Mouse (Mus musculus) C2C12 (cell line): ENCODE data around the gene Vav1. TPM values are rescaled to one million over a fixed set of nuclear protein-coding genes. Genes with fewer than 3 reads are reported as not detected.

Source experiments
- H3K27me3 ChIP-seq: one replicate; pipeline ENCODE4 v1.6.1; 2011; ENCODE audit not compliant: control insufficient read depth, insufficient read depth, insufficient read length
- H3K36me3 ChIP-seq: one replicate; pipeline ENCODE4 v1.6.1; 2011; ENCODE audit not compliant: control insufficient read depth, insufficient read depth
- H3K4me3 ChIP-seq: one replicate; pipeline ENCODE4 v1.5.1; 2011; ENCODE audit warnings: mild to moderate bottlenecking, control low read depth; ENCODE audit not compliant: poor library complexity, insufficient read depth, severe bottlenecking
- H3K79me2 ChIP-seq: one replicate; pipeline ENCODE4 v1.6.1; 2011; ENCODE audit not compliant: control insufficient read depth, insufficient read depth
- H3K79me3 ChIP-seq: one replicate; pipeline ENCODE4 v1.6.1; 2011; ENCODE audit warnings: low read depth, control low read depth
- H3ac ChIP-seq: one replicate; pipeline ENCODE3; 2011; ENCODE audit warnings: low read depth; ENCODE audit not compliant: control insufficient read depth, insufficient read length
- CEBPB ChIP-seq: IDR thresholded peaks from one replicate; pipeline ENCODE4 v1.6.1; 2011; ENCODE audit warnings: low read depth, mild to moderate bottlenecking, control low read depth, moderate library complexity
- CTCF ChIP-seq: IDR thresholded peaks from one replicate; pipeline ENCODE4 v1.5.1; 2011; ENCODE audit not compliant: control insufficient read depth, insufficient read depth, insufficient read length
- FOSL1 ChIP-seq: IDR thresholded peaks from one replicate; pipeline ENCODE4 v1.8.0; 2011; ENCODE audit warnings: mild to moderate bottlenecking, low read length; ENCODE audit not compliant: poor library complexity, insufficient read depth, severe bottlenecking
- MAX ChIP-seq: IDR thresholded peaks from one replicate; pipeline ENCODE4 v1.6.1; 2011; ENCODE audit warnings: mild to moderate bottlenecking, control low read depth
- MYOD1 ChIP-seq: IDR thresholded peaks from one replicate; pipeline ENCODE4 v1.6.1; 2011; ENCODE audit warnings: low read depth; ENCODE audit not compliant: control insufficient read depth, insufficient read length
- MYOG ChIP-seq: IDR thresholded peaks from one replicate; pipeline ENCODE4 v1.6.1; 2011; ENCODE audit not compliant: control insufficient read depth, insufficient read length; ENCODE audit errors: extremely low read depth
- USF1 ChIP-seq: IDR thresholded peaks from one replicate; pipeline ENCODE4 v1.6.1; 2011; ENCODE audit warnings: low read depth, mild to moderate bottlenecking, control low read depth, moderate library complexity
- polyA plus RNA-seq: library from polyadenylated mRNA; unstranded; fragments of >200 nt; fragmentation: generic; extraction: Trizol; gene quantifications from one replicate; pipeline ENCODE4 v1.2.1, GENCODE M21; 2012; ENCODE audit warnings: missing spikeins

Gene Vav1
- polyA plus RNA-seq, 1 experiment: not detected

DNA sequence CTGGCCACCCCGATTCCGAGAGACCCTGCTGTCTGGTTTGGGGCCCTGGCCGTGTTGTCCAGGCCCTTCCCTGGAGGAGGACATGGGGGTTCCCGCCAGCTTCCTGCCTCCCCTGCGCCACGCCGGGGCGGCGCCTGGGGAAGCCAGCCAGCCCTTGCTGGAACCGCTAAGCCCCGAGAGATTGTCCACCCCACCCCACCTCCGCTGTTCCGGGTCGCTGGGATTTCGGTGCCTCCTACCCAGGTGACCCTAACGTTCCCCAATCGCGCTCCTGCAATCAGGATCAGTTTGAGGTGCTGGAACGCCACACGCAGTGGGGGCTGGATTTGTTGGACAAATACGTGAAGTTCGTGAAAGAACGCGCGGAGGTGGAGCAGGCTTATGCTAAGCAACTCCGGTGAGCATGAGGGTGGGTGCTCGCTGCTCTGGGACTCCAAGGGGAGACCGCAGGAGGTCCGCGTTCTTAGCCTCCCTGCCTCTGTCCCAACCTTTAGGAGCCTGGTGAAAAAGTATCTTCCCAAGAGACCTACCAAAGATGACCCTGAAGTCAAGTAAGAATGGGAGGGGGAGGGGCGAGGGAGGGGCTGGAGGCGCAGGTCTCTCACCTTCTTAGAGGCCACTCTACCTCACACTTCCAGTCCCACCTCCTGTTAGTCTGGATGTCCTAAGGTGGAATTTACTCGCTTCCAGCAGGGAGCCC, 28.3 kb upstream of the Vav1 start:
- H3K4me3 ChIP-seq: peak overlapping the region; percentile 83
- H3K36me3 ChIP-seq: peaks cover 23% of the 10 kb centered on the region
- peak overlapping the region; percentile 56 for H3ac ChIP-seq
- no peaks in the 10 kb centered on the region for H3K27me3 ChIP-seq
- peaks cover 24% of the 10 kb centered on the region for H3K79me3 ChIP-seq
- peaks cover 41% of the 10 kb centered on the region for H3K79me2 ChIP-seq
- TF ChIP-seq CEBPB (no peak), FOSL1 (no peak), MAX (no peak), MYOG (no peak), USF1 (no peak), MYOD1 (no peak)

DNA sequence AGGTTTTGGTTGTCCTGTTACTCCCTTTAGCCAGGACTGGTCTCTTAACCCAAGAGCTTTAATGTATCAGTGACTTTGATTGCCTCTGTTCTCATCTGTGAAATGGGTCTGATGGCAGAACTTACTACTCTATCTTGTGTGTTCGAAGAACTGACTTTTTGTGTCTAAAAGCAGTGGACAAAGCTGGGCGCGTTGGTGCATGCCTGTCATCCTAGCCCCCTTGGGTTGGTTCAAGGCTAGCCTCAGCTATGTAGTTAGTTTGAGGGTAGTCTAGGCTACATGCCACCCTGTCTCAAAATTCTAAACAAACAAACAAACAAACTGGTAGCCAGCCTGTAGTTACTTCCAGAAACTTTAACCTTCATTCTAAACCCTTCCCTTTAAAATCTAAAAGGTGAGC, 27.5 kb upstream of the Vav1 start:
- Histone ChIP-seq H3K4me3 (no peak overlapping the region), H3K79me3 (peaks cover 24% of the 10 kb centered on the region), H3ac (no peak overlapping the region), H3K79me2 (peaks cover 41% of the 10 kb centered on the region), H3K36me3 (peaks cover 29% of the 10 kb centered on the region), H3K27me3 (no peaks in the 10 kb centered on the region)
- TF ChIP-seq MYOD1: no peak
- TF ChIP-seq CEBPB: no peak
- TF ChIP-seq FOSL1: no peak
- TF ChIP-seq USF1: no peak
- no peak for TF ChIP-seq CTCF
- TF ChIP-seq MYOG: no peak
- no peak for TF ChIP-seq MAX

DNA sequence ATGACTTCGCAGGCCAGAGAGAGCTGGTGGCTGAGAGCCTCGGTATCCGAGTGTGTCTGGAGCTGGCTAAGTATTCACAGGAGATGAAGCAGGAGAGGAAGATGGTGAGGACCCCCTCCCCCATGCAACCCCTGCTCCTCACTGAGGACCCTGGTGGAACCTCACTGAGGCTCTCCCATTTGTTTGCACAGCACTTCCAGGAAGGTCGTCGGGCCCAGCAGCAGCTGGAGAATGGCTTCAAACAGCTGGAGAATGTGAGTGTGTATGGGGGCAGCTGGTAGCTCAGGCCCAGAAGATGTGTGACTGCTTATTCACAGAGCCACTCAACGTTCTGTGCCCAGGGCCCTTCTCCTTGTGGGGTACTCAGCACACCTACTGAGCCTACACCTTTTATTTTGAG, 25.6 kb upstream of the Vav1 start:
- no peak overlapping the region for H3K4me3 ChIP-seq
- H3K79me3 ChIP-seq: peaks cover 24% of the 10 kb centered on the region
- peaks cover 41% of the 10 kb centered on the region for H3K79me2 ChIP-seq
- no peaks in the 10 kb centered on the region for H3K27me3 ChIP-seq
- H3ac ChIP-seq: no peak overlapping the region
- no peak for TF ChIP-seq CEBPB
- no peak for TF ChIP-seq CTCF
- no peak for TF ChIP-seq USF1
- TF ChIP-seq MYOD1: no peak
- TF ChIP-seq MAX: no peak
- TF ChIP-seq MYOG: no peak
- no peak for TF ChIP-seq FOSL1
- H3K36me3 ChIP-seq: peaks cover 39% of the 10 kb centered on the region

DNA sequence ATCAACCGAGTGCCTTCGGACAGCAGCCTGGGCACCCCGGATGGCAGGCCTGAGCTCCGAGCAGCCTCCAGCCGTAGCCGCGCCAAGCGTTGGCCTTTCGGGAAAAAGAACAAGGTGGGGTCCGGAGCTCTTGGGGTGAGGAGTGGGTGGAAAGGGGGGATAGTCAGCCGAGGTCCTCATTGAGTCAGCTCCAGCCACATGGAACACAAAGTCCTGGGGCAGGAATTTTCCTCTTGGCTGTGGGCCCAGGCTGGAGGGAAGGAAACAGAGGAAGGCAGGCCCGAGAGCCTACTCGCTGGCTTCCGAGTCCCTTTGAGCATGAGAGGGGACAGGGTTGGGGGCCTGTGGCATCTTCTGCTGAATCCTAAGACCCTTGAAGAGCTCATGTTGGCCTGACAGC, 23.5 kb upstream of the Vav1 start:
- peaks cover 19% of the 10 kb centered on the region for H3K79me3 ChIP-seq
- H3K4me3 ChIP-seq: no peak overlapping the region
- TF ChIP-seq CEBPB (no peak), MAX (no peak), MYOG (no peak)
- no peak overlapping the region for H3ac ChIP-seq
- H3K79me2 ChIP-seq: peaks cover 30% of the 10 kb centered on the region
- peaks cover 59% of the 10 kb centered on the region for H3K36me3 ChIP-seq
- H3K27me3 ChIP-seq: no peaks in the 10 kb centered on the region

DNA sequence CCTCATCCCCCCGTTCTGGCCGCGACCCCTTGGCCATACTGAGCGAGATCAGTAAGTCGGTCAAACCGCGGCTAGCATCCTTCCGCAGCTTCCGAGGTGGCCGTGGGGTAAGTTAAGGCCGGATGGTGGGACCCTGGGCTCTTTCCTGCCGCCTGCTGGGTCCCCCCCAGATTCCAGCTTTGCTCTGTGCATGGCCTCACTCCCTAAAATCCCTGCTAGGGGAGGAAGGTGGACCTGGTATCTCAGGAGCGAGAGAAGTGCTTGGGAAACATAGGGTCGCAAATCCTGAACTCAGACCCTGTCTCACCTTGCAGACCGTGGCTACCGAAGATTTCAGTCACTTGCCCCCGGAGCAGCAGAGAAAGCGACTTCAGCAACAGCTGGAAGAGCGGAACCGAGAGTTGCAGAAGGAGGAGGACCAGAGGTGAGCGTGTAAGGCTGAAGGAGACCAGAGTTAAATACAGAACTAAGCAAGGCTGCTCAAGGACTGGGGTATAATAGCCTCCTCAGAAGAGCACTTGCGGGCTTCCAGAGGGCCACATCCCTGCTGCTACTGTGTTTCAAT, 21.9 kb upstream of the Vav1 start:
- no peak overlapping the region for H3ac ChIP-seq
- peaks cover 13% of the 10 kb centered on the region for H3K79me2 ChIP-seq
- no peaks in the 10 kb centered on the region for H3K27me3 ChIP-seq
- TF ChIP-seq CTCF (no peak), MAX (no peak), CEBPB (no peak), MYOG (no peak), MYOD1 (no peak), USF1 (no peak), FOSL1 (no peak)
- H3K4me3 ChIP-seq: no peak overlapping the region
- peaks cover 72% of the 10 kb centered on the region for H3K36me3 ChIP-seq
- H3K79me3 ChIP-seq: peaks cover 3% of the 10 kb centered on the region

DNA sequence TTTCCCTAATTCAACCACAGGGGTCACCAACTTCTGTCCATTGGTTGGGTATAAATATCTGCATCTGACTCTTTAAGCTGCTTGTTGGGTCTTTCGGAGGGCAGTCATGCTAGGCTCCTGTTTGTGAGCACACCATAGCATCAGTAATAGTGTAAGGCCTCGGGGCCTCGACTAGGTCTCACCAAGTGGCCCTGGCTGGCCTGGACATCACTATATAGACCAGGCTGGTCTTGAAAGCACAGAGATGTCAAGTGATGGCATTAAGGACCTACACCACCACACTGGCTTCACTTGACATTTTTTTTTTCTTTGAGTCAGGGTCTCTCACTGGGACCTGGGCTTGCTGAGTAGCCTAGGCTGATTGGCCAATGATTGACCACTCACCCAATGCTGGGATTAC, 20.7 kb upstream of the Vav1 start:
- Histone ChIP-seq H3ac (no peak overlapping the region), H3K4me3 (no peak overlapping the region), H3K79me3 (no peaks in the 10 kb centered on the region), H3K79me2 (peaks cover 1% of the 10 kb centered on the region), H3K36me3 (peaks cover 81% of the 10 kb centered on the region), H3K27me3 (no peaks in the 10 kb centered on the region)
- TF ChIP-seq MYOD1 (no peak), USF1 (no peak), FOSL1 (no peak), MYOG (no peak), MAX (no peak), CEBPB (no peak), CTCF (no peak)
